ENCODE assay signal across 8 mouse cellular contexts in the genomic region with DNA sequence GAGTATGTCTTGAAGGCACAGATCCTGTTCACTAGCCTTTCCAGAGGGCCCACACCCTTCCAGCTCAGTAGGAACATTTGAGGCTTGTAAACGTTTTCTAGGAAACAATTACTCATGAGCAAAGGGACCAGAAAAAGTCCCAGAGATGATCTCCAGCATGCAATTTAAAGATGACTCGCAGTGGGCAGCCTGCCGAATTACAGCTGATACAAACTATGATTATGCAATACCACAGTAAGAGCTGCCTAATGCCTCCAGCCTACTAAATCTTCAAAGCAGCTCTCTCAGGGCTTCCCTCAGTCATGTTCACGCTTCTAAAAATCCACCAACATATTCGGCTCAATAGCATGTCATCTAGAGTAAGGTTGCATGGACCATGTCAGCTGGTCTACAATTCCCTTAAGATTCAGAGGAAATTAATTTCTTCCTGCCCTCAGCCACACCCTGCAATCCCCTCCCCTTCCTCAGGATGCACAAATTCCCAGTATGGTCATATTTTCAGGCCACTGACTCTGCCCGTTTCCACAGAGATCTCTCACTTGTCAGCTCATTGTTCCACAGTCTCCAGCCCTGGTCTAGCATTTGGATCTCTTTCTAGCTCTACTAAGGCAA.
DNase-seq lines count a peak whose midpoint lies in the region; ATAC-seq lines count a peak whose summit lies in the region.

No protein-coding gene starts in this region.

- peak; percentile 35 for ATAC-seq in granulocyte monocyte progenitor cell, adult 5-6 weeks (replicated peaks; ENCODE audit: poor library complexity, severe bottlenecking)

- DNase-seq in urinary bladder, postnatal 14 days (ENCODE audit: low spot score): peak; percentile 72
- no peak for DNase-seq in urinary bladder, postnatal 10 days (ENCODE audit: low spot score)
- peak; percentile 58 to 80 for DNase-seq in kidney, postnatal 25 days
- peak; percentile 78 to 84 for DNase-seq in right cerebral cortex, adult 2 months (ENCODE audit: low spot score in 2 of 2)
- DNase-seq in cerebellum, adult 9-11 months: no peak
- DNase-seq in spleen, adult 12 weeks (ENCODE audit: low spot score): no peak
- DNase-seq in thymus, postnatal 25 days: no peak

Comparison
In these comparisons a context has a peak if more than half of its experiments do, and no peak if none do; other contexts are left out.
1. DNase-seq: peak in urinary bladder, postnatal 14 days (single experiment), kidney, postnatal 25 days (2 of 2) and right cerebral cortex, adult 2 months (2 of 2); none in urinary bladder, postnatal 10 days (single experiment), cerebellum, adult 9-11 months (single experiment), spleen, adult 12 weeks (single experiment) and thymus, postnatal 25 days (single experiment).